Mouse (Mus musculus) embryo, embryonic 9.5 days (tissue): Measurements from ENCODE around the gene Slc36a4.

ENCODE experiments used
- DNase-seq: peaks from one replicate; pipeline ENCODE4 v3.0.0-alpha.2; 2017; ENCODE audit errors: extremely low spot score

The Slc36a4 gene

DNA sequence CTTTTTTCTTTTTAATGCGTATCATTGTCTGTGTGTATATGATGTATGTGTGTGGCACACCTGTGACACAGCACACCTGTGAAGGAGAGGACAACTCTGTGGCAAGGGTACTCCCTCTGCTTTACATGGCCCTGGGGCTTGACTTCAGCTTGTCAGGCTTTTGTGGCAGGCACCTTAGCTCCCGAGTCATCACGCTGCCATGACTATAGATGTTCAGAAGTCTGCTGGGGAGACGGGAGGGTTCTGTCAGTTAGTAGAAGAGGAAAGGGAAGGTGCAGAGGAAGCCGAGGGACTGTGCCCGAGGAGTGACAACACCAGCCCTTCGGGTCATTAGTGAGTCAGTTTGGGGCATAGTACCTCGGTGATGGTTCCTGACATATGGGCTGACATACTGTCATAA is 13.0 kb downstream of the Slc36a4 start:
- DNase-seq, result no peak

DNA sequence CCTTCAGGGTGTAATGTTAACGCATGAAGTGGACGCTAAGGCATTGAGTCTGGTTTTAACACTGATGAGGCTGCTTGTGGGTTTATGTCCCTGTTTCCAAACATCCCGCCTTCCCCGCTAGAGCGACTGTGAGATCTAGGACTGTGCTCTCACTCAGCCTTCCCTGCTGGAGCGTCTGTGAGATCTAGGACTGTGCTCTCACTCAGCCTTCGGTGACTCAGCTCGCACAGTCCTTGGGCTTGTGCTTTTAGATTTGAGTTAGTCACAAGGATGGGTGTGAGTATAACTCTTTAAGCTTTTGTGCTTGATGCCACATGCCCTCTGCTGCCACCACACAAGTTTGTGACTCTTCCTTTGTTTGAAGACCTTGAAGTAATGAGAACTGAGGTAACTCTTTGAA is 17.6 kb downstream of the Slc36a4 start:
- DNase-seq, result no peak

DNA sequence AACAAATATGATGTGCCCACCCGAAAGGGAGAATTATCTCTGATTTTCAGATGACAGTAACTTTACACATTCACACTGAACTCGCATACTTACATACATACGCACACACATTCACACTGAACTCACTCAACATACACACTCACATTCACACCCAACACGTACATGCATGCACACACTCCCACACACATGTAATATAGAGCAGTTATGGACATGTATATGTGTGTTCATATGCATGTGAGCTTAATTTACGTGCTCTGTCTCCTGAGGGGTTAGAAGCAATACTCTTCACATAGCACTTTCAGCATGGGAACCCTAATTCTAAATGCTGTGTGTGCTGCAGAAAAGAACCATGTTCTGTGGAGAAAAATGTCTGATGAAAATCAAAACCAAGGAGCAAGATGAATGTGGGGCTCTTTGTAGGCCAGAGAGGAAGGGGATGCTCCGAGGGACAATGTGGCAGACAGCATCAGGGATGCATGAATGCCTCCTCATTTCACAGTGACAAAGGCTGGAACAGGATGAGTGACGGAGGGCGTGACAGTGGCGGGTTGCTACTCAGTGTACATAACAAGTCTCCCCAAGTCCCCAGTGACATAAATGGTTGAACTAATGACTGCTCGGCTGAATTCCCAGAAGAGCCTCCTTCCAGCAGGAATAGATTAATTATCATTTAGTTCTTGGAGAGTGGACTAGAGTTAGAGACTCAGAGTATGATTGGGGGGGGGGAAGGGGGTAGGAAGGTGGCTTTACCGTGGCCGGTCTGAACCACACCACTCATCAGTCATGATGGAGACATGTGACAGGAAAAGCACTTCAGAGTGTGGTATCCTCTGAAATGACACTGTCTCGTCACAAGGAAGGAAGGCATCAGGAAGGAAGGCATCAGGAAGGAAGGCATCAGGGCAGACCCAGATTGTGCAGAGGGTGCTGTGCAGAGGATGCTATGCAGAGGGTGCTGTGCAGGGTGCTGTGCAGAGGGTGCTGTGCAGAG is 22.5 kb downstream of the Slc36a4 start:
- DNase-seq, result peak; percentile 20

DNA sequence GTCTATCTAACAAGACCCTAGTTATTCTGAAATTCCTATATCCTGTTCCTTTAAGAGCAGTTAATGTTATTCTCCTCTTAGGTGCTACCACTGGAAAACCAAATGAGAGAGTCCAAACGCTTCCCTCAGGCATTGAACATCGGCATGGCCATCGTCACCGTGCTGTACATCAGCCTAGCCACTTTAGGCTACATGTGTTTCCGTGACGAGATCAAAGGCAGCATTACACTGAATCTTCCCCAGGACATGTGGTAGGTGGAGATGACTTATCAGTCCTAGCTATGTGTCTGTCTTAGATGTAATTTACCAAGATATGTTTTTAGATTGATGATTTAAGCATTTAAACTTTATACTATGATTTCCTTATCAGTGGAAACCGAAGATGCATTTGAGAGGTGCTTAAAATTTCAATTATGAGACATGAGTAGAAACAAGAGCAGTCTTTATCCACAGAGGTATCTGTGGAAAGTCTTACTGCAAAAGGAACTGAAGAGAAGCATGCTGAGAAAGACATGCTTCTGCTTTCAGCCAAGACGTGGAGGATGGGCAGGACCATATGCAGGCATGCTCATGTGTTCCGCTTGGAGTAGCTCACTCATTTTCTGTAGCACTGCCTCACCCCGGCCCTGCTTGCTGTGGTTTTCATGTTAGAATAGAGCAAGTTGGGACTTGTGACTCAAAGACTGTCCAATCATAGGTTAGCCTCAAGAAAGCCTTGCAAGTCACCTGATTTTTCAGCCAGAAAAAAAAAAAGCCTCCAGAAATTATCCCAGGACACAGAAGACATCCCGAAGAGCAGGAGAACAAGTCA is 24.7 kb downstream of the Slc36a4 start:
- no peak for DNase-seq

DNA sequence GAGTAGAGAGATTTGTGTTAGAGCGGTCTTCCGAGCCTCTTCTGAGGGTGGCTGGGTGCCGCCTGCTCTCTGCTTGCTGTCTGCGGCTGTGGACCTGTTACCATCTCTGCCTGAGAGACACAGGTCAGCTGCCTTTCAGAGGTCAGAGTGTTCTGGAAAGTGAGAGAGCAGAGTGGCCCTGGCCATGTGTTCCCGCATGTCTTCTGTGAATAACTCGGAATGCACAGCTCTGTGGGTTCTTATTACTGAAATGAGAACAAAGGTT is 25.3 kb downstream of the Slc36a4 start:
- DNase-seq, result no peak

DNA sequence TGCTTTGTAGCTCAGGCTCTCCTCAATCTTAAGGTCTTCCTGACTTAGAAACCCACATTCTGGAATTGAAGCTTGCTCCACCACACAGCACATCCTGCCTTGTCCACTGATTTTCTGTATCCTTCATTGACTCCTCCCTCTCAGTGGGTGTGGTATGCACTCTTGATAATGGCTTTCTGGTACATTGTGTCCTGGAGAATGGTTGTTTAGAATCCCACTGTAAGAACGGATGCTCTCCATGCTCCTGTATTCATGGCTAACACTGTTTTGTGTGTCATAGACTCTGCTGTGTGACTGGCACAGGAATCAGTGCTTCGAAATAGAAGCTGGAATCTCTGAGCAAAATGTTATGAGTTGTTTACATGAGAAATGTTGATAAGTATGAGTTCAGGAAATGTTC is 28.0 kb downstream of the Slc36a4 start:
- DNase-seq, result no peak

DNA sequence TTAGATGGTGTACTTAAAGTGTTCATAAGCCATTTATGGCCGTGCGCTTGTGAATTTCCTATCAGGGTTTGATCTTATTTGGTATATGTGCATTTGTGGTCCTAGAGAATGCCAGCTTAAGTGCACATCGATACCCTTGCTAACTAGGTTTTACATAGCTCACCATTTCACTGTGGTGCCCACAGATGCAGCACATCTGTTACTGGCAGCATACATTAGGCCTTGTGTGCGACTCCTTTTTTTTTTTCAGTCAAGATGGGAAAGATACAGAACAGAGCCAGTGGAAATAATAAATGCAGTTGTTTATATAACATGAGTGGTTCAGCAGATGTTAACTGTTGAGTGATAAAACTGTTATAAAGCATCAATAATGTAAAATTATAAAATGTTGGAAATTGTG is 31.9 kb downstream of the Slc36a4 start:
- DNase-seq, result no peak

DNA sequence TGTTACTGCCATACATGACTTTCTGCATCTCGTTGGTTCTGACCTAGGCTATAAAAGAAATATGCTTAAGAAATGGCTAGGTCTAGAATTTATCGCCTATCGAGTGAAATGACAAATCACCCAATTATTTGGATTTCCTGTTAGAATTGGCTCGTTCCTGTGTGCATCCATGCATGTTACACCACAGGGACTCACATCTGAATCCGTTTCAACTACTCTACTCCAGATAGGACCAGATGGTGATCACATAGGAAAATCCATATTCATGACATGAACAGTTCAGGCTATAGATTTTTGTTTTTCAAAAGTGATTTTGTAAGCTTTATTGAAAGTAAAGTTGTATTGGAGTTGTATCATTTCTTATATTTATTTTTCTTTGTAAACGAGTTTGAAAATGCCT is 32.4 kb downstream of the Slc36a4 start:
- DNase-seq, result no peak

DNA sequence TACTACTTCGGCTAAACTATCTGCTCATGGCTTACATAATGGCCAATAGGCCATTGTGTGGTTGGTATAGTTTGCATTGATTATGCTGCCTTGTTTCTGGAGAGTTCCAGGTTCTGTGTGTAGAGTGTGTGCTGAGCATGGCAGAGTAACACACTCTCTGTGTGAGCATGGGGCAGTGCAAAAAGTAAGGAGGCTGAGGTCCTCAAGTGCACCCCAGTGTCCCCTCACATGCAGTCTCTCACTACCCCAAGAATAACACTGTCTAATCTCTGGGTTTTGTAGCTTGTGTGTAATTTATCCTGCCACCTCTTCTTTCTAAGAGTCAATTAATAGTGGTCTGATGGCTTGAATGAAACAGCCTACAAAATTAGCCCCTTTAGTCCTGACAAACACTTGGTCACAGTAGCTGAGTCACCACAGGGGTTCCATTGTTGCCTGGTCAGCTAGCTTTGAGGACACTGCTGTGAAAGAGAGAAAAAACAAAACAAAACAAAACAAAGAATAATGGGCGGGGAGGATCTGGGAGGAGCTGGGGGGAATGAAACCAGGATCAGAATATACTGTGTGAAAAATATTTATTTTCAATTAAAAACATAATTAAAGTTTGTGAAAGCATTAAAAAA is 36.6 kb downstream of the Slc36a4 start:
- peak; percentile 29 for DNase-seq

DNA sequence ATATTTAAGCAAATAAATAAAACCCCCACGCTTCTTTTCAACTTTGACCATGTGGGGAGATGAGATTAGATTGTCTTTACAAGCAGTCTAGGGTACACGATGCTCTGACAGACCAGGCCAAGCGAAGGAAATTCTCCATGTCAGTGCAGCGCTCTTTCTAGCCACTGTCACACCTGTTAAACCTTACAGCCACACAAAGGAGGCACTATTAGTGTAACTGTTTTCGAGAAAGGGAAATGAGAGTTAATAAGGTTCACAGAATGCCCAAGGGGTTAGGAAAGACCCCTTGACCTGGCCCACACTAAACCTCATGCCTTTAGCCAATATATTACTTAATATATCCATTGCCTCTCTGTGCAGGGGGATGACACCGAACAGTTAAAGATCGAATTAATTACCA is 37.1 kb downstream of the Slc36a4 start:
- peak; percentile 7 for DNase-seq

DNA sequence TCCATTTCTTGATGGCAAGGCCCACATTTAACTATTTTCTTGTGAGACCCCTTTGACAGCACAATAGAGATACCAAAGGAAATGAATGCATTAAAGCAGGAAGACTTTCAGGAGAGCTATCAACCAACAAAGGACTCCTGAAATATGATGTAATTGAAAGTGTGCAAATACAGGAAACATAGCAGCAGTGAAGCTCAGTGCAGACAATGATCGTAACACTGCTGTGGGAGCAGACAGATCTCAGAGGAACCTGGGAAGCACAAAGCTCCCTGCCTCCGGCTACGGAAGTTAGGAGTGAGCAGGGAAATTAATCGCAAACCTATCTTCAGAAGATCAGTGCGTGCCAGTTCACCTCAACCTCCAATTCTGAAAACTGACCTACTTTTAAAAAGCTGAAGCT is 38.8 kb downstream of the Slc36a4 start:
- no peak for DNase-seq

DNA sequence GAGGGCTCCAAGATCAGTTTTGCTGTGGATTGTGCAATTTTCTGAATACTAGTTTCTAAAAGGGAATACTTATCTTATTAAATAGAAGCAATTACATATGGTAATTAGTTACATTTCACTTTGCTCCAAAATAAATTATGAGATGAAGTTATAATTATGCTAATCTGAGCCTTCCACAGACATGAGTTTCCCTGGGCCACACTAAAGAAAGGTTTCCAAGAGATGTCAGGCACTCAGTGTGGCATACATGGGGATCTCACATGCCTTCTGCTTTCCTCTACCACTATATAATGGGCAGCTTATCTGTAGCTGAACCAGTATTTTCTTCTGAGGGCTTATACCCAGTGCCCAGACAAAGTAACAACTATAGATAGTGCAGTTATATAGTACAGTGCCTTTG is 49.8 kb downstream of the Slc36a4 start:
- no peak for DNase-seq

DNA sequence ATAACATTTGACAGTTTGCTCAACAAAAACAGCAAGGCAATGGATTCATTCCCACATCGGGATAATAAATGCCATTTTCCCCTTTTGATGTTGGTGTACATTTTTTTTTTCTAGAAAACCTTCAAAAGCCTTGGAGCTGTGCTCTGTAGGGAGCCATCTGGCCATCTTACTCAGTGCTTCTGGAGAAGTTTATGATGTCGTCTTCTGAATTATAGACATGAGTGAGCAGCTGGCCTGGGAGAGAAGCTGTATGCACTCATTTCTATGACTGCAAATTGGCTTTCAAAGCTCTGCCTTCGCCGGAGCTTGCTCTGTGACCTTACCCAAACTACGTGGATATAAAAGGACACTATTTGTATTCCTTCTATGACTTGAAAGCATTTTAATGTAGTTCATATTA is 56.8 kb downstream of the Slc36a4 start:
- no peak for DNase-seq

DNA sequence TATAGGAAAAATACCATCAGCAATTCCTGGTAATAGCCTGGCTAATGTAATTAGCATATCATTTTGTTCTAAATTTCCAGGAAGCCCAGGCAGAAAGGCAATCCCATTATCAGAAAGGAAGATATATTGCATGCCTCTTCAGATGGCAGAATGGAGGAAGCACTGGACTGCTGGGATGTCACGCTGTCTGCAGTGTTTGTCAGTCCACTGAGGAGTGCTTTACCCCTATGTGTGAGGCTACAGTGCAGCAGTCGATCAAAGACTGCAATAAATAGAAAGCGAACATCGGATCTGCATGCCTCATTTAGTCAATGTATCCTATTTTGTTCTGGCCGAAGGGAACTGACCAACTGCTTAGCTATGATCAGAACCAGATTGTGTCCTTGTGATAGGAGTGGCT is 57.3 kb downstream of the Slc36a4 start:
- no peak for DNase-seq

DNA sequence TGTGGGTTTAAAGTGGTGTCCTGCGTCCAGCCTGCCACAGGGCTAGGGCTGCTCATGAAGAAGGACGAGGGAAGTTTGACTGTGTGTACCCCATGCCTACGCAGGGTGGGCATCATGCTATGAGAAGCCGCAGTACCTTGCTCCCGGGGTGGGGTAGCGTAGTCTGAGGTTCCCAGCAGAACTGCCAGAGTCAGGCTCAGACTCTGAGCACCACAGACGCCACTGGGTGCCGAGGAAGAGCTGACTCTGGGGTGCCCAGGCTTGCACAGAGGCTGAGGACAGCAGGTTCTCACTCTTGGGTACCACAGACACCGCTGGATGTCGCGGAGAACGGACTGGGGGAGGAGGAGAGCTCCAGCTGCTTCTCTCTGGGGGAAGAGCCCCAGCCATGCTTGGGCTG is 63.2 kb downstream of the Slc36a4 start:
- DNase-seq, result no peak

DNA sequence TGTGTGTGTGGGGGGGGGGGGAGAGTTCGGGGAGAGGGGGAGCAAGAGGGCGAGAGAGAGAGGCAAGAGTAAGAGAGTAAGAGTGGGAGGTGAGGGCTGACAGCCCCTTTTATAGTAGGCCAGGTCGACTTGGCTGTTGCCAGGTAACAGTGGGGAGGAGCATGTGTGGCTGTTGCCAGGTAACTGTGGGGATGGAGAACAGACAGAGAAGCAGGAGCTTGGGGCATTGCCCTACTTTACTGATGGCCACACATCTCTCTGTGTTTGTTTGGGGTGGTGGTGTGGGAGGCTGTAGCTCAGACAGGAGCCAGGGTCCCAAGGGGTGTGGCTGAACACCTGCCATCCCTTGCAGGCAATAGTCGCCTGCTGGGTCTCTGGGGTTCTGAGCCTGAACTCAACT is 63.9 kb downstream of the Slc36a4 start:
- no peak for DNase-seq

DNA sequence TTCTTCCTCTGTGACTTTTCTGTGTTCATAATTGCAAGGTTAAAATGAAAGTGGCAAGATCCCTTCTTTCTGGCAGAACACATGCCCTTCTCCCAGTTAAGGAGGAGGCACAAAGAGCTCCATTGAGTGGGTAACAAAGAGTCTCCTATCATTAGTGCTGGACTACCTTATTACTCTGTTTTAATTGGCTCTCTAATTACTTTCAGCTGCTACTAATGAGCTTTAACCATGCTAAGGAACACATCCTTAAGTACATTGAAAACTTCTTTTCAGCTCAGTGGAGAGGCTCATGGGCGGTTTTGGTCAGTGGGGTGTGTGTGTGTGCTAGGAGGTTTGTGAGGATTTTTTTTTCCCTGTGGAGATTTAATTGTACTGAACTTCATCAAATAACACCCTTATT is 65.4 kb downstream of the Slc36a4 start:
- DNase-seq, result no peak

DNA sequence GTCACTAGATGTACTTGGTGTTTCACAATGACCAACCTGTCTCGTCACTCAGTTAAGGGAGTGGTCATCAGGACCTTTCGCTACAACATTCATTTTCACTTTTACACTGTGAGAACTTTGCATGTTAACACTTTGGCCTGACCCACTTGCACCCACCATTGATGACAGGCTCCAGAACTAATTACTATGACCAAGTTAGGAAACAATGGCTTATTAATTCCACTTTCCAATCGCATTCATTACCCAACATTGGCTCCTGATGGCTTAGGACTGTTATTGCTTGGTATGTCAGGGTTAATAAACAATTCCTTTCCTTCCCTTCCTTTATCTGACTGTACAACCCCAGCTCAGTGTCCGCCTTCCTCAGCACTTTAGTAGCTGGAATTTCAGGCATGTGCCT is 72.4 kb downstream of the Slc36a4 start:
- no peak for DNase-seq

DNA sequence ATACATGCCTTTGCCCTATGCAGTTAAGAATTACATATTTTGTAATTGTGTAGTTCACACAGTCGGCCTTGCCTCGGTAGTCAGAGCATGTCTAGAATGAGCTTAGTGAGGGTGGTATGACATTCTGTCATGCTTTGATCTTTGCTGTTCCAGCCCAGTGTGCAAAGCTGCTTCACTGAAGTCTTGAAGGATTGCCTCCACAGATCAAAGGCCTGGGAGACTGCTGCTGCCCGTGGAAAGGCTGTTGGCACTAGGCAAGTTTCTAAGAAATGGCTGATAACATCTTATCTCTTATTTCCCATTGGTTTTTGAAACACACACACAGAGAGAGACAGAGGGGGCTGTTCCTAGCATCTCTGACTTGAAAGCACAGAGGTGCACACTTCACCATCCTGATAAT is 76.7 kb downstream of the Slc36a4 start:
- DNase-seq, result no peak

DNA sequence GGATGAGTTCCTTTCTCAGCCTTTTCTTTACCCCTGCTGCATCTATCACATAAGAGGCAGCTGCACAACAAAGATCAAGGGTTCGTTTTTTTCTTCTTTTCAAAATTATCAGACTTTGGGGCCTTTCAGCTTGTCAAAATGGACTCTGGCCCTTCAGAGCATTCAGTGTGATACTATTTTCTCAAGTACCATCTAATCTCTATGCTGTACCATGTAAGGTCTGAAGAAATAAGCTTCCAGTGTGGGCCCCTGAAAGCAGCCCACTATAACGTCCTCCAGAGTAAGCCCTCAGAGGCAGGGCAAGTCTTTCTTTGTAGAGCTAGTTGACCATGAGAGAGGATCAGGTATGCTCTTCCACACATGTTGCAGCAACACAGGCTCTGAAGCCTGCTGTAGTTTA is 77.1 kb downstream of the Slc36a4 start:
- no peak for DNase-seq

DNA sequence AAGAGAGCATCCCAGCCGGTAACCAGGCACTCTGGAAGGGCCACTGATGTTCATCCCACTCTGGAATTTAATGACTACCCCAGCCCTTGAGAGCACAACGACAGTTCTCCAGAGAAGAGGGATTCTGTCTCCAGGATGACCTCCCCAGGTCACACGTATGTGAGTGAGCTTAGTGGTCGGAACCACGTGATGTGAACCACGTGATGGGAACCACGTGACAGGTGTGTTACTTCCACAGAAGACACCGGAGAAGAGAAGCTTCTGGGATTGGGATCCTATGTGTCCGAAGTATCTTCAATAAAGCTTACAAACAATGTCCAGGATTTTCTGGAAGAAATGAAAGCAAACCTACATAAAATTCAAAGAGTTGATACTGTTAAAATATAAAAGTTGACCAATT is 82.5 kb downstream of the Slc36a4 start:
- DNase-seq, result no peak
